ENCODE assay signal across 17 mouse cellular contexts in the genomic region with DNA sequence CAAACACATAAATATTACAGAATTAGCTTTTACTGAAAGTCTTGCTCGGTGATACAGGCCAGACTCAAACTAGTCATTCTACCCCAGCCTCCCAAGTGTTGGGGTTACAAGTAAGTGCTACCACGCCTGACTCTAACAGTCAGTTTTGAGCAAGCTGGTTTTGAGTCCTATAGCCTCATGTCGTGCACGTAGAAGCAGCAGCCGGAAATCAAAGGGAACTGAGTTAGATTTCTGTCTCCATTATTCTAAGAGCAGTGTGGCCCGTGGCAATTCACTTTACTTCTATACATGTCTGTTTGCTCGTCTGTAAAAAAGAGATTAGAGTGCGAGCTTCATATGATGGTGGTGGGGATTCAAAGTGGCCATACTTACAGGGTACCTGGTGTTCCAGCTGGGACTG.
"Had no signal": no experiment of that assay in that cellular context is flagged by ENCODE, and none has a peak within 500 bp of the region (broad histone marks: within the 10 kb centered on the region; RNA-seq: fewer than 3 reads in every experiment).

No protein-coding gene starts in this region.

- H3K4me3 ChIP-seq: layer of hippocampus, adult 2 months; liver, embryonic 13.5 days; midbrain, embryonic 12.5 days; midbrain, embryonic 15.5 days; neural tube, embryonic 12.5 days; neural tube, embryonic 15.5 days; stomach, embryonic 15.5 days had no signal

- H3K4me1 ChIP-seq: liver, embryonic 13.5 days; midbrain, embryonic 12.5 days; midbrain, embryonic 15.5 days; neural tube, embryonic 12.5 days; neural tube, embryonic 15.5 days; stomach, embryonic 15.5 days had no signal

- H3K36me3 ChIP-seq: liver, embryonic 13.5 days; midbrain, embryonic 12.5 days; midbrain, embryonic 15.5 days; neural tube, embryonic 12.5 days; neural tube, embryonic 15.5 days; stomach, embryonic 15.5 days had no signal

- H3K27me3 ChIP-seq: liver, embryonic 13.5 days; midbrain, embryonic 15.5 days; stomach, embryonic 15.5 days had no signal

- H3K27ac ChIP-seq: layer of hippocampus, adult 2 months; liver, embryonic 13.5 days; macrophage; midbrain, embryonic 12.5 days; midbrain, embryonic 15.5 days; neural tube, embryonic 12.5 days; neural tube, embryonic 15.5 days; stomach, embryonic 15.5 days had no signal

- ATAC-seq: intestine, embryonic 16.5 days; midbrain, embryonic 15.5 days had no signal

- DNase-seq: kidney, adult 18-20 months; kidney, adult 9 months; kidney, postnatal 25 days; layer of hippocampus, adult 9-11 months; liver, embryonic 13.5 days; lung, adult 2 months; retina, postnatal 1 day; right cerebral cortex, postnatal 25 days; thymus, postnatal 25 days had no signal
